Mouse (Mus musculus): ENCODE measurements at regions not wholly inside any gene's neighbourhood (a gene's known extent, or its start where the extent isn't known, plus 50 kb on each side); places are given as distances from the start of the nearest gene placed in this dataset.

- no peak for TF ChIP-seq CTCF (IDR thresholded peaks at IDR 0.05; ENCODE audit: low read depth, low read length)
- no peak for TF ChIP-seq POLR2A (IDR thresholded peaks at IDR 0.05; ENCODE audit: extremely low read depth, insufficient read depth, low read length)
Observed at GRCm38 (mm10) chr3:115815571-115816156, 72.0 kb upstream of the Dph5 start.

Data from liver, adult 2 months (tissue).